Mouse (Mus musculus): ENCODE results near the gene Rerg. TPM values are rescaled to one million over a fixed set of nuclear protein-coding genes. Genes with fewer than 3 reads are reported as not detected.

Gene Rerg
- total RNA-seq, 2 experiments from 2014 or later, result 9.2 to 11.0 TPM

DNA sequence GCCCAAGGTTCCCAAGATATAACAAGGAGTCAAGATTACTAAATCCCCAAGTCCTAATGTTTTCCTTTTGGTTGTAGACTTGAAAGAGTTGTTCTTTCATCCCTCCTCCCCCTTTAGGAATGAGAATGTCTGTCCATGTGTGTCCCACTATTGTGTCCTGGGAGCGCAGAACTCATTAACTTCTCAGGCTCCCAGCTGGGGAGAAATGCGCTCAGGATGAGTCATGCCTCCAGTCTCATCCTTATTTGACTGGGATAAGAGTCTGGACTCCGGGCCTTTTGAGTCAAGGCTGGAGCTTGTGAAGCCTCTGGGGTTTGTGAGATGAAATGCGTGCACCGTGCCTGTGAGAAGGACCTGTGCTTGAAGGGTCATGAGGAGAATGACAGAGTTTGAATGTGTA lies 144.8 kb downstream of the Rerg start:
- intact Hi-C loops (cut with DNase I), result no loop called here
- DNase-seq, result no peak

DNA sequence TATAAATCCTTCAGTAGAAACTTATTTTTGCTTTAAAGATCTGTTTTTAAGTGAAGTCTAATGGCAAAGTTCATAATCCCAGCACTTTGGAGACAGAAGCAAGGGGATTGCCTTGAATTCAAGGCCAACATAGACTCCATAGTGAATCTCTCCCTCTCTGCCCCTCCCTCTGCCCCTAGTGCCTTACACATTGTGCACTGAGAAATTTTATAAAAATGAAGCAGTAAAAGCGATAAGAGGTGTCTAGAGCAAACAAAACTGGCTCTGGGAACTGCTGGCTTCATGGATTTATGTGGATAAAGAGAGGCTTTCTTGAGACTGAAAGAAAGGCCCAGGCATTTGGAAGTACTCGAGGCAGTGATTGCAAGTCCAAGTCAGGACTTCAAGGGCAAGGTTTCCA lies 145.8 kb downstream of the Rerg start:
- intact Hi-C loops (cut with DNase I), result no loop called here
- no peak for DNase-seq

DNA sequence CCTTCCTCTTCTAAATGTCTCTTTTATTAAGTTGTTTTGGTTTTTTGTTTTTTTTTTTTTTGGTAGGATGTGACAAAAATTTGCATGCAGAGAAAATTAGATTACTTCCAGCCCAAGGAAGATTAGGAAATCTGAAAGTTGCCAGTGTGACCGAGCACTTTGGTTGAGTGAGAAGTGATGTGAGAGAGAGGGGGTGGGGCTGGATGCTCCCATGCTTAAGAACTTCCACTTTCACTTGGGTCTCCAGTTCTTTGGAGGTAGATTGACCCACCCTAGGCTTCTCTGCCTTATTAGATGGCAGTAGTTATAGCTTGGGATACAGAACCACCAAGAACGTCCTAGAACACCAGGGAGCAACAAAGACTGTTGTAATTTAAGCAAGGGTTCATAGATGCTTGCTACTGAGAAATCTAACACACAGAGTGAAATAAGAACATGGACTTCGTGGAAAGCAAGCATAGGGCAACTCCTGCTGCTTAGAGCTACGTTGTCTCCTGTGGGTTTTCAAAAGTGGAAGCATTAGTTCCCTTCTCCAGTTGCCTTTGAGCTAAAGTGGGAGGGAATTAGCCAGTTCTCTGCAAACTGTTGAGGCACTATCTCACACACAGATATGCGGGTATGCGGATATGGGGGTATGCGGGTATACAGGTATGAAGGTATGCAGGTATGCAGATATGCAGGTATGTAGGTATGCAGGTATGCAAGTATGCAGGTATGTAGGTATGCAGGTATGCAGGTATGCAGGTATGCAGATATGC lies 152.9 kb downstream of the Rerg start:
- intact Hi-C loops (cut with DNase I), result no loop called here
- no peak for DNase-seq

- DNase-seq, result peak; percentile 50
- intact Hi-C loops (cut with DNase I), result no loop called here
These were observed 156.0 kb downstream of the Rerg start for GRCm38 (mm10) chr6:137014346-137014745.

GRCm38 (mm10) chr6:137011187-137011586 lies 159.1 kb downstream of the Rerg start:
- intact Hi-C loops (cut with DNase I), result no loop called here
- no peak for DNase-seq

Other genes with a start within 250 kb of the Rerg start
- gene Erp27, start 248.3 kb downstream of the Rerg start, total RNA-seq (2021), result under 1 TPM; 0.56 to 0.64 TPM
- gene Pde6h, start 246.7 kb downstream of the Rerg start, total RNA-seq (2021), result 1 to 10 TPM in 1 of 2 experiments, under 1 TPM in 1; 0.50 to 1.0 TPM
- 10 to 100 TPM; 24.4 to 28.9 TPM for gene Arhgdib, start 228.6 kb downstream of the Rerg start, total RNA-seq (2021)
- 100 to 1,000 TPM; 130 to 134 TPM for gene Ptpro, start 81.8 kb upstream of the Rerg start, total RNA-seq (2021)

Measured in left cerebral cortex, postnatal 4 days (tissue).